Mouse (Mus musculus): ENCODE results near the gene Aff3.

DNA sequence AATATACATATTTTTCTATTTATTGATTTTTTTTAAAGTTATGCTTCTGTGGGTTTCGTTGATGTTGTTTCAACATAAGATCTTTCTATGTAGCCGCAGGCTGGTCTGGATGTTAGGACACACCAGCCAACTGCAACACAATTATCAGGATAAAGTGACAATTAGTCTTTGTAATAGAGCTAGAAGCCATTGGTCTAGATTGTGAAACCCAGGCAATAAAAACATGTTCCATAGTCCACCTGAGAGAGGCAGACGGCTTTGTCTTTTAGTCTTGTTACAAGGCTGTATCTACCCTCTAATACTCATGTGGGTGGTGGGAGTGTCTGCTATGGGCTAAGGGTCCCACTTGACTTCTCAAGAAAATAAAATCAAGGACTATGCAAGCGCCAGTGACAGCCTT lies 518.7 kb downstream of the Aff3 start:
- TF ChIP-seq CTCF (conservative IDR thresholded peaks at IDR 0.05; ENCODE audit: insufficient read depth, insufficient read length, low read depth, low read length): no peak
- TF ChIP-seq POLR2A (IDR thresholded peaks at IDR 0.05; ENCODE audit: low read depth, low read length): no peak
